Mouse (Mus musculus): Measurements from ENCODE around the gene Cacfd1. TPM values are rescaled to one million over a fixed set of nuclear protein-coding genes. Genes with fewer than 3 reads are reported as not detected.

Gene Cacfd1
- polyA plus RNA-seq, 1 experiment: 24.2 TPM

DNA sequence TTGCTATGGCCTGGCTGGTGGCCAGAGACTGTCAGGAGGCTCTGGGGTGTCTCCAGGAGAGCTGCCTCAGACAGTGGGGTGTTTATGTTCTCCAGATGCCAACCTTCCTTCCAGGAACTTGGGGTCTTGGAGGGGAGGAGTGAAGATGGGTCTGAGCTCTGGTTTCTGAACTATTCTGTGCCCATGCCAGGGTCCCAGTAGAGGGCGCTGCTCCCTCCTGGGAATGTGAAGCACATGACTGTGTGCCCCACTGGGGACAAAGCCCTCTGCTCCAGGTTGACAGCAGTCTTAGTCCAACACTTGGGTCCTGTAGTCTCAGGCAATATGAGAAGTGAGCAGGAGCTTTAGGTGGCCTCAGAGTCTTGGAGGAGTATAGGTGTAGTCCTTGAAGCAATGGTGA lies 29.6 kb downstream of the Cacfd1 start:
- no peak overlapping the region for H3K27ac ChIP-seq (ENCODE audit: insufficient read depth, low read depth, low read length)
- no peak for TF ChIP-seq POLR2A (IDR thresholded peaks at IDR 0.05; ENCODE audit: borderline replicate concordance, low read depth, low read length)
- no peak; the same call in 1 of the 2 replicates for TF ChIP-seq CTCF (IDR thresholded peaks at IDR 0.05; ENCODE audit: low read depth, low read length)
- no peaks in the 10 kb centered on the region for H3K4me1 ChIP-seq (ENCODE audit: control insufficient read depth, insufficient read depth, low read length)
- H3K4me3 ChIP-seq (ENCODE audit: insufficient read depth, low read length): no peak overlapping the region

- Histone ChIP-seq H3K27ac (ENCODE audit: insufficient read depth, low read depth, low read length) (no peak overlapping the region), H3K4me1 (ENCODE audit: control insufficient read depth, insufficient read depth, low read length) (no peaks in the 10 kb centered on the region), H3K4me3 (ENCODE audit: insufficient read depth, low read length) (no peak overlapping the region)
- TF ChIP-seq POLR2A (IDR thresholded peaks at IDR 0.05; ENCODE audit: borderline replicate concordance, low read depth, low read length) (no peak), CTCF (IDR thresholded peaks at IDR 0.05; ENCODE audit: low read depth, low read length) (no peak)
Observed at GRCm38 (mm10) chr2:27042131-27042844, 32.6 kb downstream of the Cacfd1 start.

DNA sequence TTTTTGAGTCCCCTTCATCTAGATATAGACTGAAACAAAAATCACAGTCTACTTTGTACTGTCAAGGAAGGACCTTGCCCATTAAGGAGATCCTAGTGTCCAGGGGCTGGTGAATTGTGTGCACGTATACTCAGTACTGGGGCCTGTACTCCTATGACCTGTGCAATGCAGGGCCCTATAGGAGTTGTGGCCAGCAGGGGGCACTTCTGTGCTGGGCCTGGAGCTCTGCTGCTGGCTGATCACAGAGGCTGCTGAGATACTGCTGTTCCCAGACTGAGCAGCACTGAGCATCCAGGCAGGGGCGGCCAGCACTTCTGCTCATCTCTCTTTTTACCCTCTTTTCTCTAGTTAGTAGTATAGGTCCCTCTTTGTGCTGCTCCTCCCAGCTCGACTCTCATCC lies 33.7 kb downstream of the Cacfd1 start:
- no peak for TF ChIP-seq POLR2A (IDR thresholded peaks at IDR 0.05; ENCODE audit: borderline replicate concordance, low read depth, low read length)
- TF ChIP-seq CTCF (IDR thresholded peaks at IDR 0.05; ENCODE audit: low read depth, low read length): peak; percentile 61
- Histone ChIP-seq H3K4me1 (ENCODE audit: control insufficient read depth, insufficient read depth, low read length) (no peaks in the 10 kb centered on the region), H3K27ac (ENCODE audit: insufficient read depth, low read depth, low read length) (no peak overlapping the region), H3K4me3 (ENCODE audit: insufficient read depth, low read length) (no peak overlapping the region)

DNA sequence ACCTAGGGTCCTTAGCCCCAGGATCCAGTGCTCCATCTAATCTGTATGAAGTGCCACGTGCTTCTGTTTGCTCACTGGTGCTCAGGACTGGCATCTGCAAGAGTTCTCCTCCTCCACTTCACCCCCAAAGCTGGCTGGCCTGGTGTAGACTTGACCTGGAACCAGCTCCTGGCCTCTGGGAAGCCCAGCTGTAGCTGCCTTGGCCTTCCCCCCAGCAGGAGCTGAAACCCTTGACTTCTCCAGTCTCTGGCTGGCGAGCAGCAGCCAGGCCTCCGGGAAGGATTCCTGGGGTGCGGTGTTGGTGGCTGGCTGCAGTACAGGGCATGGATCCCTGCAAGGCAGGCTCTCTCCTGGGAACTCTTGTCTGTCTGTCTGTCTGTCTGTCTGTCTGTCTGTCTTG lies 34.4 kb downstream of the Cacfd1 start:
- TF ChIP-seq CTCF (IDR thresholded peaks at IDR 0.05; ENCODE audit: low read depth, low read length) (no peak), POLR2A (IDR thresholded peaks at IDR 0.05; ENCODE audit: borderline replicate concordance, low read depth, low read length) (no peak)
- H3K27ac ChIP-seq (ENCODE audit: insufficient read depth, low read depth, low read length): no peak overlapping the region
- H3K4me1 ChIP-seq (ENCODE audit: control insufficient read depth, insufficient read depth, low read length): no peaks in the 10 kb centered on the region
- no peak overlapping the region for H3K4me3 ChIP-seq (ENCODE audit: insufficient read depth, low read length)

DNA sequence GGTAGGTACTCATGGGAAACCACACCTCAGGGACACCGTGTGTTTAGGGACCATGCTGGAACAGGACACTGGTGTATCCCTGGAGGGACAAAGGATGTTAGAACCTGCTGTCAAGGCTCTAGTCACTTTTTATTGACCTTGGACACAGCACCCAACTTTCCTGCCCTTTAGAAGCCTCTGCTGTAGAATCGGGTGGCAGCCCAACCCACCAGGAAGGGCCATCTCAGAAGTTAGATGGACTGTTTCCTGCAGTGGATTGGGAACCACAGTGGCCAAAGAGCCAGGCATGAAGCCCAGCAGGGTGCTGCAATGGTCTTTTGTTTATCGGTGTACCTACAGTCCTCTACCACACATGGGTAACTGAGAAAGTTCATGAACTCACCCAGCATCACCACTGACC lies 34.9 kb downstream of the Cacfd1 start:
- Histone ChIP-seq H3K4me3 (ENCODE audit: insufficient read depth, low read length) (no peak overlapping the region), H3K4me1 (ENCODE audit: control insufficient read depth, insufficient read depth, low read length) (no peaks in the 10 kb centered on the region), H3K27ac (ENCODE audit: insufficient read depth, low read depth, low read length) (no peak overlapping the region)
- no peak for TF ChIP-seq POLR2A (IDR thresholded peaks at IDR 0.05; ENCODE audit: borderline replicate concordance, low read depth, low read length)
- TF ChIP-seq CTCF (IDR thresholded peaks at IDR 0.05; ENCODE audit: low read depth, low read length): no peak

DNA sequence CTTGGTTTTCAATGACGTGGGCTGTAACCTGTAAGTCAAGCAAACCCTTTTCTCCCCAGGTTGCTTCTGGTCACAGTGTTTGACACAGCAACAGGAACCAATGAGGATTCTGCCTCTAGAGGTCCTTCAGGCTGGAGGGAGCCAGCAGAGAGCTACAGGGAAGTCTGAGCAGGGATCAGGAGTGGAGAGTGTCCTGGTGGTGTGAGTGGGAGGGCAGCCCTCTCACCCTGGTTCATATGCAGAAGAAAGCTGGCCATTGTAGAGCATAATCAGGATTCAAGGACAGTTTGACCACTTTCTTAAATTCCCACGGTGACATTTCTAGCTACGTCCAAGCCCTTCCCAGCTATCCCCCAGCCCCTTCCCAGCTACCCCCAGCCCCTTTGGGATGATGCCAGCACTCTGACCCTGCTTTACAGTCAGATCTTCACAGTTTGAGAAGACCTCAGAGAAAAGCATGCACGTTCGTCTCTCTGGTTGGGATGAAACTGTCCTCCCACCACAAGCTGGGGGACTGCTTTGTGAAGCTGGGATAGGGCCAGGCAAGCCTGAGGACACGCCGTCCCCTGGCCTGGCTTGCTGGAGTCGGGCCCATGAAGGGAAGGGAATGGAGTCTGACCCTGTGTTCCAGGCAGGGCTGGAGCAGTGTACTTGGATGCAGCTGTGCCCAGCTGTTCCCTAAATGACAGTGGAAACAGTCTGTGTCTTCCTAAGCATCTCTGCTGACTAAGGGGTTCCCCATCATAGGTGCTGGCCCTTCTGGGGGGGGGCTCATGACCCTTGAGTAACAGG lies 36.4 kb downstream of the Cacfd1 start:
- TF ChIP-seq CTCF (IDR thresholded peaks at IDR 0.05; ENCODE audit: low read depth, low read length) (no peak), POLR2A (IDR thresholded peaks at IDR 0.05; ENCODE audit: borderline replicate concordance, low read depth, low read length) (no peak)
- no peaks in the 10 kb centered on the region for H3K4me1 ChIP-seq (ENCODE audit: control insufficient read depth, insufficient read depth, low read length)
- no peak overlapping the region for H3K27ac ChIP-seq (ENCODE audit: insufficient read depth, low read depth, low read length)
- no peak overlapping the region for H3K4me3 ChIP-seq (ENCODE audit: insufficient read depth, low read length)

GRCm38 (mm10) chr2:27049408-27049807 lies 39.7 kb downstream of the Cacfd1 start:
- TF ChIP-seq CTCF (IDR thresholded peaks at IDR 0.05; ENCODE audit: low read depth, low read length): no peak
- TF ChIP-seq POLR2A (IDR thresholded peaks at IDR 0.05; ENCODE audit: borderline replicate concordance, low read depth, low read length): no peak
- Histone ChIP-seq H3K4me1 (ENCODE audit: control insufficient read depth, insufficient read depth, low read length) (no peaks in the 10 kb centered on the region), H3K4me3 (ENCODE audit: insufficient read depth, low read length) (no peak overlapping the region)

DNA sequence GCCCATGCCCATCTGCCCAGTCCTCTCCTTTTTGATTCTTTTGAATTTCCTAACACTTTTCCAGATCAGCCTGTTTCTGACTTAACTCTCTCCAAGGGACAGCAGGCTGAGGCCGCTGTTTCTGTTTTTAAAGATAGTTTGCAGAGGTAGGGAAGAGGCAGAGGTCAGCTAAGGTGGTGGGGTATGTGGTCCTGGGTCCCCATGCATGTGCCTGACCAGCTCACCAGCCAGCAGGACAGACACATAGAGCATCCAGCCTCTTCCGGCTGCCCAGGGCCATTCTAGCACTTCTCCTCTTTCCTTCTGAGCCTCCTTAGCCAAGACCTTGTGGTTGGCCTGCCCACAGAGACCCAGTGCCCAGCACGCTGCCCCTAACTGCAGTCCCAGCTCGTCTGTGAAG lies 48.5 kb downstream of the Cacfd1 start:
- TF ChIP-seq POLR2A (IDR thresholded peaks at IDR 0.05; ENCODE audit: borderline replicate concordance, low read depth, low read length) (no peak), CTCF (IDR thresholded peaks at IDR 0.05; ENCODE audit: low read depth, low read length) (no peak)
- Histone ChIP-seq H3K4me3 (ENCODE audit: insufficient read depth, low read length) (no peak overlapping the region), H3K27ac (ENCODE audit: insufficient read depth, low read depth, low read length) (no peak overlapping the region), H3K4me1 (ENCODE audit: control insufficient read depth, insufficient read depth, low read length) (no peaks in the 10 kb centered on the region)

More at GRCm38 (mm10) chr2:27049408-27049807, 39.7 kb downstream of the Cacfd1 start:
- no peak overlapping the region for H3K27ac ChIP-seq (ENCODE audit: insufficient read depth, low read depth, low read length)

GRCm38 (mm10) chr2:27058751-27059150 lies 49.0 kb downstream of the Cacfd1 start:
- TF ChIP-seq CTCF (IDR thresholded peaks at IDR 0.05; ENCODE audit: low read depth, low read length) (no peak), POLR2A (IDR thresholded peaks at IDR 0.05; ENCODE audit: borderline replicate concordance, low read depth, low read length) (no peak)
- H3K27ac ChIP-seq (ENCODE audit: insufficient read depth, low read depth, low read length): no peak overlapping the region
- no peaks in the 10 kb centered on the region for H3K4me1 ChIP-seq (ENCODE audit: control insufficient read depth, insufficient read depth, low read length)

DNA sequence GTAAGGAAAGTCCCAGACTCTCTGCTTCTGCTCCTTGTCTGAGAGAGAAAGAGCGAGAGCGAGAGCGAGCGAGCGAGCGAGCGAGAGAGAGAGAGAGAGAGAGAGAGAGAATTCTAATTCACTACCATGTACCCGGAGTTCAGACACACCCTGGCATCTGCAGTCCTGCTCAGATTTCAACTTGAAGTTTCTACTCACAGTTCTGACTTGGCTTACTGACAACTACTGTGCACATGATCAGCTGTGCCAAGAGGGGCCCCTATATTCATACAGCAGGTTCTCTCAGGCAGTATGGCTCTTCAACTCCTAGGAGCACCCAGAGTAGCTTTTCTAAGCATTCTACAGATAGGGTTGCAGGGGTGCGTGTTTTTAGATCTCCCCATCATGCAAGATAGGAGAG lies 49.5 kb downstream of the Cacfd1 start:
- TF ChIP-seq POLR2A (IDR thresholded peaks at IDR 0.05; ENCODE audit: borderline replicate concordance, low read depth, low read length) (no peak), CTCF (IDR thresholded peaks at IDR 0.05; ENCODE audit: low read depth, low read length) (no peak)
- H3K27ac ChIP-seq (ENCODE audit: insufficient read depth, low read depth, low read length): no peak overlapping the region
- no peaks in the 10 kb centered on the region for H3K4me1 ChIP-seq (ENCODE audit: control insufficient read depth, insufficient read depth, low read length)
- no peak overlapping the region for H3K4me3 ChIP-seq (ENCODE audit: insufficient read depth, low read length)

More at GRCm38 (mm10) chr2:27058751-27059150, 49.0 kb downstream of the Cacfd1 start:
- no peak overlapping the region for H3K4me3 ChIP-seq (ENCODE audit: insufficient read depth, low read length)

All from bone marrow macrophage, adult 2 months (primary cell).